Mouse (Mus musculus) liver, embryonic 16.5 days (tissue): Measurements from ENCODE around the gene Sv2b. TPM values are rescaled to one million over a fixed set of nuclear protein-coding genes. Genes with fewer than 3 reads are reported as not detected.

Experiments used
- ATAC-seq: fragments of 200-750 bp; cut with Nextera tagmentation; 2 replicates; pipeline ENCODE4 v1.8.0; 2017; ENCODE audit warnings: low read depth, mild to moderate bottlenecking, moderate number of reproducible peaks, moderate library complexity
- H3K27ac ChIP-seq: fragments of 300-500 bp; sonication (generic); 2 replicates; pipeline ENCODE4 v1.5.1; 2014; ENCODE audit warnings: mild to moderate bottlenecking, low read length
- H3K27me3 ChIP-seq: fragments of 300-500 bp; sonication (generic); 2 replicates; pipeline ENCODE4 v1.6.1; 2014; ENCODE audit warnings: low read depth, low read length, mixed read lengths; ENCODE audit not compliant: control insufficient read depth, insufficient read depth
- H3K36me3 ChIP-seq: fragments of 300-500 bp; sonication (generic); 2 replicates; pipeline ENCODE4 v1.6.1; 2014; ENCODE audit warnings: mild to moderate bottlenecking; ENCODE audit not compliant: control insufficient read depth, insufficient read depth
- H3K4me1 ChIP-seq: fragments of 300-500 bp; sonication (generic); 2 replicates; pipeline ENCODE4 v1.6.1; 2014; ENCODE audit warnings: low read depth, low read length, mixed read lengths; ENCODE audit not compliant: control insufficient read depth
- H3K4me2 ChIP-seq: fragments of 300-500 bp; sonication (generic); 2 replicates; pipeline ENCODE4 v1.6.1; 2014; ENCODE audit warnings: low read depth, low read length, mixed read lengths
- H3K4me3 ChIP-seq: fragments of 300-500 bp; sonication (generic); 2 replicates; pipeline ENCODE4 v1.5.1; 2014; ENCODE audit warnings: low read depth, mild to moderate bottlenecking, low read length
- H3K9ac ChIP-seq: fragments of 300-500 bp; sonication (generic); 2 replicates; pipeline ENCODE4 v1.6.1; 2014; ENCODE audit warnings: low read depth, low read length
- H3K9me3 ChIP-seq: fragments of 300-500 bp; sonication (generic); replicated peaks from 2 replicates; pipeline ENCODE4 v1.6.1; 2016; ENCODE audit warnings: low read length; ENCODE audit not compliant: control insufficient read depth
- WGBS: fragments of 180-500 bp; shearing (Covaris S2); extraction: QIAGEN DNeasy Blood & Tissue Kit; methylation state at CpG from one replicate; pipeline ENCODE4 v1.1.7; 2014; ENCODE audit not compliant: insufficient replicate concordance; 5-methylcytosine and 5-hydroxymethylcytosine counted together
- polyA plus RNA-seq: library from polyadenylated mRNA; unstranded; fragments of >200 nt; fragmentation: Nextera tagmentation; extraction: Ambion mirVana; gene quantifications from 2 replicates; pipeline ENCODE4 v1.2.1, GENCODE M21; 2015

The Sv2b gene
- 0.02 and 0.05 TPM in 2 replicates for polyA plus RNA-seq

- no peak within 1 kb of the TSS for H3K27ac ChIP-seq
- H3K9me3 ChIP-seq = no peaks in the 10 kb centered on the region
- no peak for ATAC-seq
- H3K9ac ChIP-seq = no peak within 1 kb of the TSS
- H3K4me3 ChIP-seq = peak within 1 kb of the TSS; percentile 21; the same call in 1 of the 2 replicates
- peak within 1 kb of the TSS; percentile 32 for H3K4me2 ChIP-seq
- H3K27me3 ChIP-seq = peaks cover 22% of the 10 kb centered on the region
- WGBS = 5% methylated on average over 46 of the region's 46 CpGs
- no peaks in the 10 kb centered on the region for H3K4me1 ChIP-seq
- no peaks in the 10 kb centered on the region for H3K36me3 ChIP-seq
Measured at GRCm38 (mm10) chr7:75308457-75309312, at the start of gene Sv2b. TSS of gene Sv2b (minus strand) at chr7:75309262.

- ATAC-seq = no peak
- H3K4me1 ChIP-seq = no peaks in the 10 kb centered on the region
- H3K9ac ChIP-seq = no peak overlapping the region
- H3K36me3 ChIP-seq = no peaks in the 10 kb centered on the region
- no peak overlapping the region for H3K27ac ChIP-seq
- H3K27me3 ChIP-seq = no peaks in the 10 kb centered on the region
- H3K9me3 ChIP-seq = no peaks in the 10 kb centered on the region
- no peak overlapping the region for H3K4me2 ChIP-seq
- WGBS = 43% methylated on average over 4 of the region's 4 CpGs
- H3K4me3 ChIP-seq = no peak overlapping the region
Measured at GRCm38 (mm10) chr7:75358284-75358851, 49.3 kb upstream of the Sv2b start.

GRCm38 (mm10) chr7:75355521-75355920 lies 46.5 kb upstream of the Sv2b start:
- H3K27ac ChIP-seq = no peak overlapping the region
- H3K4me3 ChIP-seq = no peak overlapping the region
- 66% methylated on average over 2 of the region's 2 CpGs for WGBS
- no peaks in the 10 kb centered on the region for H3K4me1 ChIP-seq
- H3K9ac ChIP-seq = no peak overlapping the region
- H3K27me3 ChIP-seq = no peaks in the 10 kb centered on the region
- H3K9me3 ChIP-seq = no peaks in the 10 kb centered on the region
- H3K4me2 ChIP-seq = no peak overlapping the region
- no peak for ATAC-seq
- no peaks in the 10 kb centered on the region for H3K36me3 ChIP-seq

GRCm38 (mm10) chr7:75352777-75353374 lies 43.8 kb upstream of the Sv2b start:
- H3K4me1 ChIP-seq = no peaks in the 10 kb centered on the region
- H3K9ac ChIP-seq = no peak overlapping the region
- H3K9me3 ChIP-seq = no peaks in the 10 kb centered on the region
- no peaks in the 10 kb centered on the region for H3K27me3 ChIP-seq
- H3K27ac ChIP-seq = no peak overlapping the region
- ATAC-seq = no peak
- H3K4me3 ChIP-seq = no peak overlapping the region
- 32% methylated on average over 1 of the region's 1 CpGs for WGBS
- no peak overlapping the region for H3K4me2 ChIP-seq
- H3K36me3 ChIP-seq = no peaks in the 10 kb centered on the region

- H3K4me1 ChIP-seq = no peaks in the 10 kb centered on the region
- no peak overlapping the region for H3K27ac ChIP-seq
- no peak overlapping the region for H3K4me3 ChIP-seq
- H3K9ac ChIP-seq = no peak overlapping the region
- WGBS = 29% methylated on average over 2 of the region's 2 CpGs
- H3K4me2 ChIP-seq = no peak overlapping the region
- no peaks in the 10 kb centered on the region for H3K27me3 ChIP-seq
- no peaks in the 10 kb centered on the region for H3K36me3 ChIP-seq
- no peaks in the 10 kb centered on the region for H3K9me3 ChIP-seq
- ATAC-seq = peak; percentile 87
Measured at GRCm38 (mm10) chr7:75350172-75350571, 41.1 kb upstream of the Sv2b start.

GRCm38 (mm10) chr7:75332311-75332710 lies 23.2 kb upstream of the Sv2b start:
- no peaks in the 10 kb centered on the region for H3K9me3 ChIP-seq
- H3K4me1 ChIP-seq = no peaks in the 10 kb centered on the region
- H3K36me3 ChIP-seq = no peaks in the 10 kb centered on the region
- no peak overlapping the region for H3K27ac ChIP-seq
- no peaks in the 10 kb centered on the region for H3K27me3 ChIP-seq
- H3K4me2 ChIP-seq = no peak overlapping the region
- 56% methylated on average over 3 of the region's 3 CpGs for WGBS
- H3K4me3 ChIP-seq = no peak overlapping the region
- no peak overlapping the region for H3K9ac ChIP-seq
- no peak for ATAC-seq

GRCm38 (mm10) chr7:75329740-75330142 lies 20.7 kb upstream of the Sv2b start:
- no peaks in the 10 kb centered on the region for H3K9me3 ChIP-seq
- no peaks in the 10 kb centered on the region for H3K27me3 ChIP-seq
- ATAC-seq = no peak
- no peaks in the 10 kb centered on the region for H3K36me3 ChIP-seq
- H3K9ac ChIP-seq = no peak overlapping the region
- H3K4me2 ChIP-seq = no peak overlapping the region
- no peak overlapping the region for H3K27ac ChIP-seq
- no peak overlapping the region for H3K4me3 ChIP-seq
- no peaks in the 10 kb centered on the region for H3K4me1 ChIP-seq
- WGBS = 47% methylated on average over 3 of the region's 3 CpGs

GRCm38 (mm10) chr7:75328721-75329362 lies 19.8 kb upstream of the Sv2b start:
- H3K9ac ChIP-seq = no peak overlapping the region
- H3K36me3 ChIP-seq = no peaks in the 10 kb centered on the region
- H3K27me3 ChIP-seq = no peaks in the 10 kb centered on the region
- H3K4me3 ChIP-seq = no peak overlapping the region
- H3K9me3 ChIP-seq = no peaks in the 10 kb centered on the region
- H3K27ac ChIP-seq = no peak overlapping the region
- no peak overlapping the region for H3K4me2 ChIP-seq
- no peak for ATAC-seq
- no peaks in the 10 kb centered on the region for H3K4me1 ChIP-seq
- 68% methylated on average over 3 of the region's 3 CpGs for WGBS
